Mouse (Mus musculus) cerebellum, adult 2 months (tissue): ENCODE data around the gene Mfsd12.

Experiments
- CTCF ChIP-seq: fragments of 200-500 bp; IDR thresholded peaks from 2 replicates; pipeline ENCODE4 v1.5.1; 2011; ENCODE audit warnings: low read depth, mild to moderate bottlenecking, control low read depth, low read length, moderate library complexity, borderline replicate concordance; ENCODE audit not compliant: insufficient read depth
- POLR2A ChIP-seq: fragments of 200-500 bp; IDR thresholded peaks from 2 replicates; pipeline ENCODE4 v1.6.1; 2011; ENCODE audit warnings: low read length, control low read depth, borderline replicate concordance; ENCODE audit not compliant: insufficient read depth

DNA sequence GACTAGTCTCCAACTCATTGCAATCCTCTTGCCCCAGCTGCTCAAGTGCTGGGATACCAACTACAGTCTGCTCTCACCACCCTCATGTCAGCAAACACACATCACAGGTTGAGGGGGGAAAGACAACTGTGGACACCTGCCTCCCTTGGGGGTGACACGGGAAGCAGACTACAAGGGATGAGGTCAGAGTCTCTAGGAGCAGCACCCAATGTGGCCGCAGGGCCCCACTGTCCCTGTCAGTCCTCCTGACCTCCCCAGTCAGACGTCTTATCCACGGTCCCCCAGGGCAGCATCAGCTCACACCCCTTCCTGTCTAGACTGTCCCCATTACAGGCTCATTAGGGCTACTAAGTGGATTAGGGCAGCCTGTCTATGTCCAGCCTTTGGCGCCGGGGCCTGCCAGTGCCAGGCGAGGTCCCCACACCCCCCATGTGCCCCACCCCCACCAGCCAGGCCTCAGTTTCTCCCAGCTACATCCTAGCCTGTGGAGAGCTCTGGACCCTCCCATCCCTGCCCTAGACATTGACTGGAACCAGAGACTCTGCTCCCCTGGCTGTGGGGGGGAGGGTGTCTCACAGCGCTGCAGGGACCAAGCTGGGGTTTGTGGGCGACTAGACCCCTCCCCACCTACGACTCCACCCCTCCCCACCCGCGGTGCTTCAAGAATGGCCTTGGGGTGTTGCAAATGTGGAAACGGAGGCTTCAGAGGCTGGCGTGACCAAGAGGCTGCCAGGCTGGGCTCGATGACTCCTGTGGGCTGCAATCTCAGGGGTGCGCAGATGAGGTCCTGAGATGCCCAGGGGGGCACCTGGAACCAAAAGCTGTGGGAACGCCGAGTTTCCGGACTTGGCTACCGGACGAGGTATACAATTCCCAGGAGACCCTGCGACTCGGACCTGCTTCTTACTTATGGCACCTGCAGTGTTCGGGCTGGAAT, 49.5 kb downstream of the Mfsd12 start:
- no peak for TF ChIP-seq POLR2A
- TF ChIP-seq CTCF = no peak
